Mouse (Mus musculus) spleen, postnatal 0 days (tissue): ENCODE results near the gene Ptpn6. TPM values are rescaled to one million over a fixed set of nuclear protein-coding genes. Genes with fewer than 3 reads are reported as not detected.
A peak's percentile ranks its signal among the peaks of the same experiment; 100 is the strongest.

Source experiments
- microRNA counts: library from miRNA; unstranded; fragments of <30 nt; microRNA quantifications from one replicate; lab custom pipeline; 2015
- polyA plus RNA-seq: library from polyadenylated mRNA; unstranded; fragments of >200 nt; fragmentation: Nextera tagmentation; extraction: Ambion mirVana; gene quantifications from 2 replicates; pipeline ENCODE4 v1.2.1, GENCODE M21; 2015

The Ptpn6 gene
- 71.3 and 92.3 TPM in 2 replicates for polyA plus RNA-seq

GRCm38 (mm10) chr6:124738511-124739023 lies at the start of gene Ptpn6:
TSS of gene Ptpn6 (minus strand) at chr6:124738714.

DNA sequence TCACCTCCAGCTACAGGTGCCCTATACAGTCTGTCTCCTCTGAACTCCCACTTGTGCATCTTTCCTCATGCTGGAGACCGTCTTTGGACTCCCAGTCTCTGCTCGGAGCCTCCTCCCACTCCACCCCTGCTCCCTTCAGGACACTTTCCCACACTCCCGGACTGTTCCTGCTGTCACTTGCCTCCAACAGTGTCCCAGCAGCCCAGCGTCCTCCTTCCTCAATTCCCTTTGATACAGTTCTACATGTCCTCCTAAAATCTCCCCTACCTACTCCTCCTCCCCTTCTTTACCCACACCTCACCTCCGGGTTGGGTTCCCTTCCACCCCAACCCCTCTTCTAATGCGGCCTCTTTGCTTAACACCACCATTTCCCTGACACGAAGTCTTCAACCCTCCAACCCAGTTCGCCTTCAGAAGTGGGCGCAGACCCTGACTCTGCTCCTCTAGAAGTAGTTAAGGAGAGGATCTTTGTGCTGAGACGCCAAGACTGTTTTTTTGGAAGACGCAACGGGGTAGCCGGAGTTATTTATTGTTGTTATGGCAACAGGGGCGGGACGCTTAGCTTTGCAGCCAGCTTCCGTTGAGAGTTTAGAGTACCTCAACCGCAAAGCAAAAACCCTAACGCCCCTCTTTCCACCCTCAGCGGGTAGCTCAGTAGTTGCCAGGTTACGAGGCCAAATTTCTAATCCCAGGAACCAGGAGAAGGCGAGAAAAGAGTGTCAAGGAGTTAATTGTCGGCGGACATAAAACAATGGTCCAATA lies 40.9 kb upstream of the Ptpn6 start, which contains the start of gene Lrrc23:
Gene Lrrc23 (minus strand): TSS at position 506 of the 762 bp plus-strand sequence.

DNA sequence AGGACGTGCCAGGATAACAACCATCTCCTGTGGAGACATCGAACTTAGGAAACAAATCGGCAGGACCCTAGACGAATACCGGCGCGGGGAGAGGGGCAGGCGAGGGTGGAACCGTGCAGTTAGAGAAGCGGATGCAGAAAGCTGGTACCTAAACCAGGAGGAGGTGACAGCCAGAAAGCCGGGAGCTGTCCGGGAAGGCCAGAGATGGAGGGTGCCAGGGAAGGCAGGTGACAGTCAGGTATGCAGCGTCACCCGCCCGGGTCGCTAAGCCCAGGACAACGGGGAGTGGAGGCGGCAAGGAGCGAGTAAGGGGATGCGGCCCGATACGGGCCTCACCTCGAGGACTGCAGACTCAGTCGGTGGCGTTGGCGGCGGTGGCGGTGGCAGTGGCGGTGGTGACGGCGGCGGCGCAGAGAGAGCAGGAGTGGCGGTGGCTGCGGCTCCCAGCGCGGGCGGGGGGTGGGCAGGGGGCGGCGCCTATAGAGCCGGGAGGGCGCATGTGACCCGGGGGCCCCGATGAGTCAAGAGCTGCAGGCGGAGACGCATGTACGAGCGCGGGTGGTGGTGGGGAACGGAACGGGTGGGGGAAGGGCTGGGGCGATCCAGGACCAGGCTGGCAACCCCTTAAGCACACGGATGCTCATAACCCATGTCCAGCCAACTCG lies 30.7 kb upstream of the Ptpn6 start, which contains the start of gene Eno2:
Gene Eno2 (minus strand): TSS at position 573 of the 665 bp plus-strand sequence.

DNA sequence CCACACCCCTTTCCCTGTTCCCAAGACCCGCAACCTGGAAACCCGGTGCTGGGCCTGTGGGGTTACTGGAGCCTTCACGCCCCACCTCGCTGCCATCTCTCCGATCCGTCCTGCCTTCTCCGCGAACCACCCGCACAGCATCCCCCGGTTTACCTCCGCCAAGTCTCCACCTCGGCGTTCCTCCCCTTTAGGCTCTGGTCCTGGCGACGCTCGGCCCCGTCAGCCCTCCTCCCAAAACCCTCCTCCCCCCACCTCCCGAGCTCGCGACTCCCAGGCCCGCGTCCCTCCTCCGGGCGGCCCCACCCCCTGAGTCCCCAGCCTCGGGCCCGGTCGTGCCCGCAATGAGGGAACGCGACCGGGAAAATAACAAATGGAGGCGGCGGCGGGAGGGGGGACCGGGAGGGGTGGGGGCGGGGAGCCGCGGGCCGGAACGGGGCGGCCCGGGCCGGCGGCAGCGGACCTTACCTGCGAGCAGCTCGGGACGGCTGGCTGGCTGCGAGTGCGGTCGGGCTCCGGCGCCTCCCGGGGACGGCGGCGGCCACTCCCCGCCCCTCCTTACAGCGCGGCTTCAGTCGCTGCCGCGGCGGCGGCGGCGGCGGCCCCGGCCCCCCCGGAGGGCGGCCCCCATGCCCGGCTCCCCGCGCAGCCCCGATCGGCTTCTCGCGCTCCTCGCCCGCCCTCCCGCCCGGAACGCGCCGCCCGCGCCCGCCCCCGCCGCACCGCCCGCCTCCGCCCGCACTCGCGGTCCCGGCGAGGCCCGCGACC lies 17.5 kb upstream of the Ptpn6 start, which contains the start of the genes Gm45234 and Atn1:
Gene Gm45234 (minus strand): TSS at position 191 of the 765 bp plus-strand sequence.
Gene Atn1 (minus strand): TSS at position 694 of the 765 bp plus-strand sequence.

DNA sequence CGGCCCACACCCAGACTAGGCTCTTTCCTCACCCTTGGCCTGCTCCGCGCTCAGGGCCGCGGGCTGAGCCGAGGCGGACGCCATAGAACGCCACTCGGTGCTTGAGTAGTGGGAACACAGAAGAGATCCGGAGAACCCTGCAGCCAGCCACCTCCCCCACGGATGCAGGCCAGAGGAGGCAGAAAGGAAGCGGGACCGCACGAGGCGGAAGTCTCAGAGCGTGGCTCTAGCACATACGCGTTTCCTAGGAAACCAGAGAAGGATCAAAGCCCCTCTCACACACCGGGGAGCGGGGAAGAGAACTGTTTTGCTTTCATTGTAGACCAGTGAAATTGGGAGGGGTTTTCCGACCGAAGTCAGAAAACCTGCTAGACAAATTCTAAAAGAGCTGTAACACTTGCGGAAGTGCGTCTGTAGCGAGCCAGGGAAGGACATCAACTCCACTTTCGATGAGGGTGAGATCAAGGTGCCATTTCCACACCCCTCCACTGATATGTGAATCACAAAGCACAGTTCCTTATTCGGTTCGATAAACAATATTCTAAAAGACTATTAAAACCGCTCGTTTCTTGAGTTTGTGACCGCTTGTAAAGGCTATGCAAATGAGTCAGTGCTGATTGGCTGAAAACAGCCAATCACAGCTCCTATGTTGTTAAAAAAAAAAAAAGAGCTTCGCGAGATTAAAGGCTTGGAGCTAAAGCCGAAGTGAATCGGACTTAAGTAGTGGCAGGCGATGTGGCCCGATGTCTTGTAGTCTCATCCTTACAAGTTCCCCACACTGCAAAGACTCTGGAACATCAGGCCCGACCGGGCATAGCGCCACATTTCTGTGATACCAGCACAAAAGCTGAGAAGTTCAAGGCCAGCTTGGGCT lies 2.6 kb upstream of the Ptpn6 start, which contains the start of gene Grcc10:
Gene Grcc10 (minus strand): TSS at position 487 of the 874 bp plus-strand sequence.

DNA sequence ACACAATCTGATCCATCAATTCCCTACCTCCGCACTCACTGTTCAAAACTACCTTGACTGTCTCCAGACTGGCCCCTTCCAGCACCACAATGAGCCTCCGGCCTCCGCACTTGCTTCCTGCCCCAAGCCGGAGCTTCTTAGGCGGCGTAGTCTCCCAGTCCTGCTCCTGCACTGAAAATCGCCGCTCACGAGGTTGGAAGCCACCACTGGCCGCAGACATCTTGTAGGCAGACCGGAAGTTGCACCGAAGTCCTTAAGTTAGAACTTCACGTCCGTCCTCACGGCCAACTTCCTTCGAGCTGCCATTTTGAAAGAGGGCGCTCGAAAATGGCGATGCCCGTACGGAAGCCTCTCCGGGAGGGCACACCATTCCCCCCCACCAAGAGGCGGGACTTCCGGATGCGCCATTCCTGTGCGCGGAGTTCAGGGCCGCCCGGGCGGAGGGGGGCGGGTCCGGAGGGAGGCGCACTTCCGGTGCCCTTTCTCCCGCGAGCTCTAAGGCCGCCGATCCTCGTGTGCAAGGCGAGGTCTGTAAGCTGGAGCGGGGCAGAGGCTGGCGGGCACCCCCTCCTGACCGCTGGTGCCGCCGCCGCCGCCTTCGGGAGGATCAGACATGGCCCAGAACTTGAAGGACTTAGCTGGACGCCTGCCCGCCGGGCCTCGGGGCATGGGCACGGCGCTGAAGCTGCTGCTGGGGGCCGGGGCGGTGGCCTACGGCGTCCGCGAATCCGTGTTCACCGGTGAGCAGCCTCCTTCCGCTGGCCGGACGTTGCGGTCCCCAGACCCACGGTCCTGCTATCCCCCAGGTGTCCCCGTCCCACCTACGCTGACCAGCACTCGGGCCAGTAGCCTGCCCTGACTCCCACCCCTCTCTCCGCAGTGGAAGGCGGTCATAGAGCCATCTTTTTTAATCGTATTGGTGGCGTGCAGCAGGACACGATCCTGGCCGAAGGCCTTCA lies 26.4 kb downstream of the Ptpn6 start, which contains the start of the genes Emg1 and Phb2:
Gene Emg1 (minus strand): TSS at position 355 of the 959 bp plus-strand sequence.
Gene Phb2 (plus strand): TSS at position 513 of the 959 bp plus-strand sequence.

MicroRNAs within 50 kb of the gene (microRNA counts, 519-probe panel; counts per million panel counts)
- 3,574 counts per million, percentile 9 among the panel's probes with 10 or more counts for microRNA mmu-miR-141 (lab: Ali Mortazavi, UCI)
- microRNA mmu-miR-200c (lab: Ali Mortazavi, UCI): 4,839 counts per million, percentile 31 among the panel's probes with 10 or more counts

Other genes with a start within 250 kb of the Ptpn6 start
- gene C1rl, start 245.6 kb downstream of the Ptpn6 start, polyA plus RNA-seq: 3.5 and 4.1 TPM in 2 replicates
- gene C1ra, start 226.3 kb downstream of the Ptpn6 start, polyA plus RNA-seq: 11.5 and 15.6 TPM in 2 replicates
- gene C1s1, start 196.4 kb downstream of the Ptpn6 start, polyA plus RNA-seq: 12.0 and 16.3 TPM in 2 replicates
- not detected in 2 replicates for gene C1rb, start 168.4 kb downstream of the Ptpn6 start, polyA plus RNA-seq
- 0.05 TPM in 1 of 2 replicates, not detected in the other for gene C1s2, start 102.6 kb downstream of the Ptpn6 start, polyA plus RNA-seq
- gene Lpcat3, start 75.7 kb downstream of the Ptpn6 start, polyA plus RNA-seq: 47.7 and 54.4 TPM in 2 replicates
- gene Emg1, start 26.5 kb downstream of the Ptpn6 start, polyA plus RNA-seq: 167 and 173 TPM in 2 replicates
- 266 and 287 TPM in 2 replicates for gene Phb2, start 26.4 kb downstream of the Ptpn6 start, polyA plus RNA-seq
- 145 and 183 TPM in 2 replicates for gene Grcc10, start 2.7 kb upstream of the Ptpn6 start, polyA plus RNA-seq
- gene Gm45234, start 17.3 kb upstream of the Ptpn6 start, polyA plus RNA-seq: not detected in 2 replicates
- 3.3 and 5.1 TPM in 2 replicates for gene Atn1, start 17.8 kb upstream of the Ptpn6 start, polyA plus RNA-seq
- 1.1 and 1.7 TPM in 2 replicates for gene Eno2, start 31.0 kb upstream of the Ptpn6 start, polyA plus RNA-seq
- gene Lrrc23, start 41.0 kb upstream of the Ptpn6 start, polyA plus RNA-seq: not detected in 2 replicates
- 10.9 and 12.5 TPM in 2 replicates for gene Spsb2, start 69.9 kb upstream of the Ptpn6 start, polyA plus RNA-seq
- gene Tpi1, start 75.6 kb upstream of the Ptpn6 start, polyA plus RNA-seq: 232 and 238 TPM in 2 replicates
- 55.3 and 56.8 TPM in 2 replicates for gene Usp5, start 90.8 kb upstream of the Ptpn6 start, polyA plus RNA-seq
- gene Cdca3, start 90.8 kb upstream of the Ptpn6 start, polyA plus RNA-seq: 223 and 253 TPM in 2 replicates
- gene Gnb3, start 101.6 kb upstream of the Ptpn6 start, polyA plus RNA-seq: 0.58 and 0.59 TPM in 2 replicates
- gene P3h3, start 119.0 kb upstream of the Ptpn6 start, polyA plus RNA-seq: 3.7 and 6.6 TPM in 2 replicates
- gene Gpr162, start 125.3 kb upstream of the Ptpn6 start, polyA plus RNA-seq: 0.16 and 0.99 TPM in 2 replicates
- gene Cd4, start 149.5 kb upstream of the Ptpn6 start, polyA plus RNA-seq: 0.23 and 0.62 TPM in 2 replicates
- 1.6 and 2.9 TPM in 2 replicates for gene Lag3, start 173.0 kb upstream of the Ptpn6 start, polyA plus RNA-seq
- 66.4 and 88.8 TPM in 2 replicates for gene Ptms, start 181.4 kb upstream of the Ptpn6 start, polyA plus RNA-seq
- gene Mlf2, start 192.7 kb upstream of the Ptpn6 start, polyA plus RNA-seq: 110 and 118 TPM in 2 replicates
- 55.1 and 59.7 TPM in 2 replicates for gene Cops7a, start 226.8 kb upstream of the Ptpn6 start, polyA plus RNA-seq